Mouse (Mus musculus): ENCODE results near the gene Cln3. TPM values are rescaled to one million over a fixed set of nuclear protein-coding genes. Genes with fewer than 3 reads are reported as not detected.

Cln3 gene
- polyA plus RNA-seq, 1 experiment from 2014 or later, result 62.9 TPM

DNA sequence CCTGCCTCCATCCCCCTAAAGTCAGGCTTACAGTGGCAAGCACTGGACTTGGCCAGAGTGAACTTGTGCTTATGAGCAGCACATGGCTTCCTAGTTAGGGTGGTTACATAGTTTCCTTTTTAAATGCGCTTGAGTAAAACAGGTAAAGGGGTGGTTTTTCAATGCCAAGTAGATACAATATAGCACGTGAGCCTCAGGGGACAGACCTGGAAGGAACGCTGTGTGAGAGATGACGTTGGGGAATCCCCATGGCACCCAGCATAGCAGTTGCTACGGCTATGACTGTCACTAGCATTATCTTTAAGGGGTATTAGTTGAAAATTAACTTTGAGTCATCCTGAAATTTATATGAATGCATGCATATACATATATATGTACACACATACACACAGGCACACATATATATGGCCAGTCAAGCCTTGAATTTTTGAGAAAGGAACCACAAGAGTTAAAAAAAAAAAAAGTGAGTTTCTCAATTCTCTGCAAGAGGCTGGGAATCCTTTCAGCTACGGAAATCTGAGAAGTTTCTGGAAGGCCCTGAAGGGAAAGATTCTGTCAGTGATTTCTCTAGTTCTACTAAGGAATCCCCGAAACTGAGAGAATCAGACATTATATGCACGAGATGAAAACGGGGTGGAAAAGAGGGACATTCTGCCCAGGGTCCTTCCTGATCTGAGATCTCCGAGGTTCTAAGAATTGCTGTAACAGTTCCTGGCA is 34.1 kb upstream of the Cln3 start:
- Histone ChIP-seq H3K9me3 (ENCODE audit: control insufficient read depth) (no peaks in the 10 kb centered on the region), H3K27ac (ENCODE audit: low read depth, low read length) (no peak overlapping the region), H3K36me3 (ENCODE audit: control insufficient read depth, insufficient read depth) (no peaks in the 10 kb centered on the region), H3K4me2 (replicated peaks; ENCODE audit: low read depth) (no peak overlapping the region), H3K27me3 (replicated peaks; ENCODE audit: control insufficient read depth, insufficient read depth, low read length) (no peaks in the 10 kb centered on the region), H3K4me1 (replicated peaks; ENCODE audit: control insufficient read depth, insufficient read depth, low read length) (no peaks in the 10 kb centered on the region), H3K4me3 (ENCODE audit: low read depth, low read length) (no peak overlapping the region), H3K9ac (ENCODE audit: low read depth, low read length) (no peak overlapping the region)
- no peak for TF ChIP-seq CTCF (IDR thresholded peaks at IDR 0.05; ENCODE audit: low read depth)
- ATAC-seq, result no peak
- 59% methylated on average over 10 of the region's 10 CpGs for WGBS

GRCm38 (mm10) chr7:126616707-126617106 is 31.1 kb upstream of the Cln3 start:
- Histone ChIP-seq H3K27me3 (replicated peaks; ENCODE audit: control insufficient read depth, insufficient read depth, low read length) (no peaks in the 10 kb centered on the region), H3K4me2 (replicated peaks; ENCODE audit: low read depth) (no peak overlapping the region), H3K4me1 (replicated peaks; ENCODE audit: control insufficient read depth, insufficient read depth, low read length) (no peaks in the 10 kb centered on the region), H3K4me3 (ENCODE audit: low read depth, low read length) (no peak overlapping the region), H3K27ac (ENCODE audit: low read depth, low read length) (no peak overlapping the region), H3K36me3 (ENCODE audit: control insufficient read depth, insufficient read depth) (no peaks in the 10 kb centered on the region), H3K9ac (ENCODE audit: low read depth, low read length) (no peak overlapping the region), H3K9me3 (ENCODE audit: control insufficient read depth) (no peaks in the 10 kb centered on the region)
- 77% methylated on average over 3 of the region's 3 CpGs for WGBS
- TF ChIP-seq CTCF (IDR thresholded peaks at IDR 0.05; ENCODE audit: low read depth), result peak; percentile 41
- ATAC-seq, result no peak

DNA sequence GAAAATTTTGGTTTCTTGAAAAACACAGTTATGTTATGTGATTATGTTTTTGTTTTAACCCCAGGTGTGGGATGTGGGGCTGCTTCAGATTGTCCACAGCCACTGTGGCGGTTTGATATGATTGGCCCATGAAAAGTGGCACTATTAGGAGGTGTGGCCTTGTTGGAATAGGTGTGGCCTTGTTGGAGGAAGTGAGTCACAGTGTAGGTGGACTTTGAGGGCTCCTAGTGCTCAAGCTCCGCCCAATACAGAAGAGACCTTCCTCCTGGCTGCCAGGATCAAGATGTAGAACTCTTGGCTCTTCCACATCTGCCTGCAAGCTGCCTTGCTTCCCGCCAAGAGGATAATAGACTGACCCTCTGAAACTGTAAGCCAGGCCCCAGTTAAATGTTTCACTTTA is 27.1 kb upstream of the Cln3 start:
- TF ChIP-seq CTCF (IDR thresholded peaks at IDR 0.05; ENCODE audit: low read depth), result no peak
- WGBS, result 83% methylated on average over 3 of the region's 3 CpGs
- Histone ChIP-seq H3K4me2 (replicated peaks; ENCODE audit: low read depth) (no peak overlapping the region), H3K9ac (ENCODE audit: low read depth, low read length) (no peak overlapping the region), H3K9me3 (ENCODE audit: control insufficient read depth) (no peaks in the 10 kb centered on the region), H3K27me3 (replicated peaks; ENCODE audit: control insufficient read depth, insufficient read depth, low read length) (no peaks in the 10 kb centered on the region), H3K36me3 (ENCODE audit: control insufficient read depth, insufficient read depth) (no peaks in the 10 kb centered on the region), H3K4me3 (ENCODE audit: low read depth, low read length) (no peak overlapping the region), H3K4me1 (replicated peaks; ENCODE audit: control insufficient read depth, insufficient read depth, low read length) (peaks cover under 1% of the 10 kb centered on the region; the same call in 1 of the 2 replicates), H3K27ac (ENCODE audit: low read depth, low read length) (no peak overlapping the region)
- ATAC-seq, result no peak

GRCm38 (mm10) chr7:126607796-126608195 is 22.2 kb upstream of the Cln3 start:
- Histone ChIP-seq H3K27me3 (replicated peaks; ENCODE audit: control insufficient read depth, insufficient read depth, low read length) (no peaks in the 10 kb centered on the region), H3K9me3 (ENCODE audit: control insufficient read depth) (no peaks in the 10 kb centered on the region), H3K4me1 (replicated peaks; ENCODE audit: control insufficient read depth, insufficient read depth, low read length) (peaks cover 8% of the 10 kb centered on the region), H3K4me3 (ENCODE audit: low read depth, low read length) (no peak overlapping the region), H3K4me2 (replicated peaks; ENCODE audit: low read depth) (no peak overlapping the region), H3K9ac (ENCODE audit: low read depth, low read length) (no peak overlapping the region), H3K36me3 (ENCODE audit: control insufficient read depth, insufficient read depth) (no peaks in the 10 kb centered on the region), H3K27ac (ENCODE audit: low read depth, low read length) (peak overlapping the region; percentile 36; the same call in 1 of the 2 replicates)
- peak; percentile 53; the same call in 1 of the 2 replicates for ATAC-seq
- 54% methylated on average over 5 of the region's 5 CpGs for WGBS
- no peak for TF ChIP-seq CTCF (IDR thresholded peaks at IDR 0.05; ENCODE audit: low read depth)

DNA sequence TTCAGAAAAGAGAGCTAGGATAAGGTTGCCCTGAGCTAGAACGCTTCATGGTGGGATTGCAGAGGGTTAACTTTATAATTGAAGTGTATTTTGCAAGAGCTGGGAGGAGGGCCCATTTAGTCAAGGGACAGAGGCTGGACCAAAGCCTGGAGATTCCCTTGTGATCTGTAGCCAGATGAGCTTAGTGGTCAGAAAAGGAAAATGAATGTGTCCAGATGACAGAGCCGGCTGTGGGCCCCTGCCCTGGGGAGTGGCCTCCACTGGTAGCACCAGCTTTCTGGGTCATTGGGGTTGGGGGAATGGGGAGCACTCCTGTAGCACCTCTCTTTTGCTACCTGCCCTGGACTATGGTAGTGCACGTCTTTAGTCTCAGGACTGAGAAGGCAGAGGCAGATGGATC is 21.4 kb upstream of the Cln3 start:
- Histone ChIP-seq H3K27me3 (replicated peaks; ENCODE audit: control insufficient read depth, insufficient read depth, low read length) (no peaks in the 10 kb centered on the region), H3K4me2 (replicated peaks; ENCODE audit: low read depth) (no peak overlapping the region), H3K36me3 (ENCODE audit: control insufficient read depth, insufficient read depth) (no peaks in the 10 kb centered on the region), H3K4me3 (ENCODE audit: low read depth, low read length) (no peak overlapping the region), H3K27ac (ENCODE audit: low read depth, low read length) (peak overlapping the region; percentile 36), H3K9ac (ENCODE audit: low read depth, low read length) (no peak overlapping the region), H3K4me1 (replicated peaks; ENCODE audit: control insufficient read depth, insufficient read depth, low read length) (peaks cover 8% of the 10 kb centered on the region), H3K9me3 (ENCODE audit: control insufficient read depth) (no peaks in the 10 kb centered on the region)
- TF ChIP-seq CTCF (IDR thresholded peaks at IDR 0.05; ENCODE audit: low read depth), result no peak
- WGBS, result 55% methylated on average over 3 of the region's 3 CpGs
- ATAC-seq, result 0 out of 2 replicates have a peak, but pooled peaks have one; percentile 19

GRCm38 (mm10) chr7:126606611-126607010 is 21.0 kb upstream of the Cln3 start:
- no peak for ATAC-seq
- no peak for TF ChIP-seq CTCF (IDR thresholded peaks at IDR 0.05; ENCODE audit: low read depth)
- Histone ChIP-seq H3K27me3 (replicated peaks; ENCODE audit: control insufficient read depth, insufficient read depth, low read length) (no peaks in the 10 kb centered on the region), H3K4me3 (ENCODE audit: low read depth, low read length) (no peak overlapping the region), H3K27ac (ENCODE audit: low read depth, low read length) (peak overlapping the region; percentile 36; the same call in 1 of the 2 replicates), H3K9me3 (ENCODE audit: control insufficient read depth) (no peaks in the 10 kb centered on the region), H3K4me1 (replicated peaks; ENCODE audit: control insufficient read depth, insufficient read depth, low read length) (peaks cover 8% of the 10 kb centered on the region), H3K36me3 (ENCODE audit: control insufficient read depth, insufficient read depth) (no peaks in the 10 kb centered on the region), H3K9ac (ENCODE audit: low read depth, low read length) (no peak overlapping the region), H3K4me2 (replicated peaks; ENCODE audit: low read depth) (no peak overlapping the region)
- WGBS, result 31% methylated on average over 5 of the region's 5 CpGs
